Mouse (Mus musculus): ENCODE data around the gene Pum1.

Pum1 gene

GRCm38 (mm10) chr4:130726118-130726517 is 63.0 kb downstream of the Pum1 start:
- DNase-seq (ENCODE audit: low spot score in 2 of 2) = no peak

DNA sequence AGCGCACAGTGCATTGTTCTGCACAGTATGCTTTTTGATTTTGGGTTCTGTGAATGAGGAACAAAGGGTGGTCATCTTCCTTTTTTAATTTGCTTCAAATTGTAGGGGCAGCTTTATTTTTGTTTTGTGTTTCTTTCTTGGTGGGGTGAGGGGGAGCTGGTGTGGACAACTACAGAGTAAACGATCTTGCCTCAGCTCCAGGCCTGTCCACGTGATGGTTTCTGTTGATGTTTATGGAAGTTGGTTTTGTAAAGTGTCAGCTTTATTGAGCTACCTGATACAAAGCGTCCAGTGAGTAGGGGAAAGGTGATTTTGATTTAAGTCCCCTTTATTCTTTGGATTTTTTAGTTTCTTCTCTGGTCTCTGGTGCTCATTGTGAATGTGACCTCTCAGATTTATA is 72.8 kb downstream of the Pum1 start:
- no peak for DNase-seq (ENCODE audit: low spot score in 2 of 2)

GRCm38 (mm10) chr4:130738527-130738926 is 75.4 kb downstream of the Pum1 start:
- peak; percentile 51 to 79 for DNase-seq (ENCODE audit: low spot score in 2 of 2)

DNA sequence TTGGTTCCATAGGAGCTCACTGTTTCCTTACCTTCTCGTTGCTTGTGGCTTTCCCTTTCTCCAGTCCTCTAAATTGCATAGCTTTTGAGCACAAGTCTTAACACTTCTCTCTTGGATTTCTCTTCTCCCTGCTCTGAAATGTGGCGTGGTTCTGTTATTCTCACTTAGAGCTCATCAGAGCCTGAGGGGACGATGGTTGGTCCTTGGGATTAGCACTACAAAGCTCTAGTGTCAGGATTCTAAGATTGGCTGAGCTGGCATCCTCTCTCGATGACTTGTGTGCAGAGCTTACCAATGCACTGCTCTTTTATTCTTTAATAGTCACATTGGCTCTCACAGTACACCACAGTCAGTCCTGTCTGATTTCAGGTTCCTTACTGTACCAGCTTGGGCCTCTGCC is 80.9 kb downstream of the Pum1 start:
- DNase-seq (ENCODE audit: low spot score in 2 of 2) = no peak

- DNase-seq (ENCODE audit: low spot score in 2 of 2) = peak; percentile 79 to 91
Measured at GRCm38 (mm10) chr4:130745561-130746306, 82.6 kb downstream of the Pum1 start.

DNA sequence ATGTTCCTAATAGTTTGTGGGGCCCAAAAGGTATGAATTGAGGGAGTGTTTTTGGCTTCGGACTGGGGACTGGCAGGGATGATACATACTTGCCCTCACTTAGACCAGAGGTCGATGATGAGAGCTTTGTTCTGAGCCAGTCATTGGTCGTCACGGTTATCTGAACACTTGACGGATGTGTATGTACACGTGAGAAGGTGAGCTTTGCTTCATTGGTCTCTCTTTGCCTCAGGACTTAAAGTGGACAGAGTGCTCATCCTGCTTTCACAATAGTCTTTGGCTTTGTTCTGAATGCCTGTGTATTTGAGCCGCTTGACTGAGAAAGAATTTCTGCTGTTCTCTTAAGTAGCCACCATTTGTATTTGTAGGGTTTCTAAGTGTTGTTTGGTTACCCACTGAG is 86.4 kb downstream of the Pum1 start:
- DNase-seq (ENCODE audit: low spot score in 2 of 2) = no peak

- no peak for DNase-seq (ENCODE audit: low spot score in 2 of 2)
Measured at GRCm38 (mm10) chr4:130751966-130752365, 88.8 kb downstream of the Pum1 start.

GRCm38 (mm10) chr4:130752591-130752990 is 89.5 kb downstream of the Pum1 start:
- DNase-seq (ENCODE audit: low spot score in 2 of 2) = no peak

GRCm38 (mm10) chr4:130753755-130754154 is 90.6 kb downstream of the Pum1 start:
- no peak for DNase-seq (ENCODE audit: low spot score in 2 of 2)

DNA sequence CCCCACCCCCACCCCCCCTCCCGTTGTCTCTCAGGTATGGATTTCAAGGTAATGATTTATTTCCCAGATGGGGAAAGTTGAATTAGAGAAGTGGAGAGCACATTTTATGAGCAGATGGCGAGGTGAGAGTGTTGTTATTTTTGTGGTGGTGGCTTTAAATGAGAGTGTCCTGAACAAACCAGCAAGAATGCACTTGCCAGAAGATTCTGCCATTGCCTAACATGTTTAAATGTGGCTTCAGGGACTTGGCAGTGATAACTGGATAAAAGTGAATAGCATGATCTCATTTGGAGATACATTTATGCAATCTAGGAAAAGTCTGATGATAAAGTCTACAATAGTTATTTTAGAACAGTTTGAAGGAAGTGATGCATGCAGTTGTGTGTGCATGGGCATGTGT is 91.7 kb downstream of the Pum1 start:
- peak in 1 of 2 experiments; percentile 44 for DNase-seq (ENCODE audit: low spot score in 2 of 2)

DNA sequence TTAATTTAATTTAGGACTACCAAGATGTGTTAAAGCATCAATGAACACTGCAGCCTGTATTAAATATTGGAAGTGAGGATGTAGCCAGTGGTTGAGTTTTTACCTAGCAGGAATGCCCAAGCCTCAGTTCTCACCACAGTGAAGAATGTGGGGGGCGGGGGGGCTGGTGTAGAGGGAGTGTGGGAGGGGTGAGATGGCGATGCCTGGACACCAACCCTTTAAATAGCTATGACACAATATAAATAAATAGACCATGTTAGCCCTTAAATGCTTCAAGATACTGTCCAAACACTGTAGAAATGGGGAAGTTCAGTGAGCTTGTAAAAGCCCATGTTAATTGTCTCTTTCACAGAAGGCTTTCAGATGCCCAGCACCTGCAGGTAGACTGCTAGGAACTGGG is 96.8 kb downstream of the Pum1 start:
- DNase-seq (ENCODE audit: low spot score in 2 of 2) = no peak

DNA sequence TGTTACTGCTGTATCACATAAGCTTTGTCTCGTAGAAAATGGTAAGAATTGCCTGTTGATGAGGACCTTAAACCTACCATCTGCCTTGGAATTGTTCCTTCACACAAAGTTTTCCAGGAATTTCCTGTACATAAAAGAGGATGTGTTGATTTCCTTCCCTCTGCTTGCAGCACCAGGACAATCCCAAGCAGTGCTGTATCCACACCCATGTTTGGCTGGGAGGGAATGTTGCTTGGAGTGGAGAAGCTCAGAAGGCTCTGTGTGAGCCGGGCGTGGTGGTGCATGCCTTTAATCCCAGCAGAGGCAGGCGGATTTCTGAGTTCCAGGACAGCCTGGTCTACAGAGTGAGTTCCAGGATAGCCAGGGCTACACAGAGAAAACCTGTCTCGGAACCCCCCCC is 98.7 kb downstream of the Pum1 start:
- no peak for DNase-seq (ENCODE audit: low spot score in 2 of 2)

DNA sequence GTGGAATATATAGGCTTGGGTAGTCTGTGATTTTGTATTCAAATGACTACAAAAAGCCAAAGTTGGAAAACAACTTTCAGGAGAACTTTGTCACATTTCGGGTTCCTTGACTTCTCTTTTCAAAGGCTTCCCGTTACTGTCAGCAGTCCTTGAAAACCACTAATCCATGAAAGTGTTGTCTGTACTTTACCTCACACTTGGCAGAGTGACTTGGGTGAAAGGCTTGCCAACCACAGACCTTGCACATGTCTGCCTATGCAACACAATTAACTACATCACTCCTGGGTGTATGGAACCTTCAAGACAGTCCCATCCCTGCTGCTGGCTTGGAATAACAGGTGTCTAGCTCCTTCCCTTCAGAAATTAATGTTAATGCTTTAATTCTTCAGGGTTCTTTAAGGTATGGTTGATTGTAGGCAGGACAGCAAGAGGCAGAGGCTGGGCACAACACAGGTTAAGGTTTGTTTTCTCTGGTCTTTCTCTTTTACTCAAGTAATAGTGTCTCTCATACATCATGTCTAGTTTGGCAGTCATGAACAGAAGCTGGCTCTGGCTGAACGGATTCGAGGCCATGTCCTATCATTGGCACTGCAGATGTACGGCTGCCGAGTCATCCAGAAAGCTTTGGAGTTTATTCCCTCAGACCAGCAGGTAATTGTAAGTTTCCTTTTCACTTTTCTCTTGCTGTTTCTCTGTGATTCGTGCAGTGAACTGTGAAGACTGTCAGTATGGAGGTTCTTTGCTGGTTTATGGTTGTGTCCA is 102.5 kb downstream of the Pum1 start:
- DNase-seq (ENCODE audit: low spot score in 2 of 2) = no peak

GRCm38 (mm10) chr4:130766387-130766786 is 103.3 kb downstream of the Pum1 start:
- DNase-seq (ENCODE audit: low spot score in 2 of 2) = no peak

DNA sequence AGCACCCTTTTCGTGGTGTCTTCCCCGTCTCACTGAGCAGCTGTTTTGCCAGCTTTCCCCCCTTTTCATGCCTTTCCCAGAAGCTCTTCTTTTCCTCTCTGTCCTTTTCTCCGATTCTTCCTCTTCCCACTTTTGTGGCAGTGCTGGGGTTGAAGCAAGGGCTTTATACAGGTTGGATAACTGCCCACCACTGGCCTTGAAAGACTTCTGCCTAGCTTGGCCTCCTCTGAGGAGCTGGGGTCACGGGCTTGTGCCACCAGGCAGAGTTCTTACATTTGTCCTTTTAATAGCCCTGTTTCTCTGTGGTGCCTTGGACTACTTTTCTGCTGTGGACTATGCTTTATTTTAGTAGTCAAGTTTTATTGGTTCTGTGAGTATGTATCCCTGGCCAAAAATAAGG is 103.8 kb downstream of the Pum1 start:
- DNase-seq (ENCODE audit: low spot score in 2 of 2) = no peak

DNA sequence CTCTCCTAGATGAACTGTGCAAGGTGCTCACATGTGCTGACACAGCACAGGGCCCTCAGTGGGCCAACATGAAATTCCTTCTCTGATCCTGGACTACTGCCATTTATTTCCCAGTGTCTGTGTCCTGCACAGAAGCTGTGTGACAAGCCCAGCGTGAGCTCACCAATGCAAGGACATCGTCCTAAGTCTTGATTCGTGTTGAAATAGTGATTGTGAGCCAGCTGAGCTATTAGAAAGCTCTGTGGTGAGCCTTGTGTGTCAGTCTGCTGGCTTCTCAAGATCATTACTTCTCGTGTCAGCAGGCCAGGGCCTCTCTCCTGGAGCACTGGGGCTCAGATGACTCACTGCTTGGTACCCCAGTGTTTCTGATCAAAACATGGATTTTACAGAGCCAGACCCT is 110.8 kb downstream of the Pum1 start:
- no peak for DNase-seq (ENCODE audit: low spot score in 2 of 2)

GRCm38 (mm10) chr4:130774822-130775221 is 111.7 kb downstream of the Pum1 start:
- DNase-seq (ENCODE audit: low spot score in 2 of 2) = no peak

DNA sequence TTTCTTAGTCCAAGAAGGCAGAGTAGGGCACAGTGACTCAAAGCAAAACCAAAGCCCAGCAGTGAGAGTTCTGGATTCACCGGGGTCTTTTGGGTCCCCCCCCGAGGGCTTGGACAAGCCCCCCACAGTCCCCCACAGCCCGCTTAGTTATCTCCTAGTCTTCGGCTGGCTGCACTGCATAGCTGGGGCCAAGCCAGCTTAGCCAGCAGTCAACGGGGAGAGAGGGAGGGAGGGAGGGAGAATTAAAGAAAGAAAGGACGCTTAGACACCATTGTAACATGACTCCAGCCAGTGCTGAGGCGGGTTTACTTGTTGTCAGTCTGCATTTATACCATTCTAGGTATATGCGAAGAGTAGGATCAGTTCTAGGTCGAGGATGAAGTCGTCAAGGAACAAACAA is 114.5 kb downstream of the Pum1 start:
- DNase-seq (ENCODE audit: low spot score in 2 of 2) = no peak

GRCm38 (mm10) chr4:130779037-130779436 is 115.9 kb downstream of the Pum1 start:
- peak; percentile 57 to 67 for DNase-seq (ENCODE audit: low spot score in 2 of 2)

DNA sequence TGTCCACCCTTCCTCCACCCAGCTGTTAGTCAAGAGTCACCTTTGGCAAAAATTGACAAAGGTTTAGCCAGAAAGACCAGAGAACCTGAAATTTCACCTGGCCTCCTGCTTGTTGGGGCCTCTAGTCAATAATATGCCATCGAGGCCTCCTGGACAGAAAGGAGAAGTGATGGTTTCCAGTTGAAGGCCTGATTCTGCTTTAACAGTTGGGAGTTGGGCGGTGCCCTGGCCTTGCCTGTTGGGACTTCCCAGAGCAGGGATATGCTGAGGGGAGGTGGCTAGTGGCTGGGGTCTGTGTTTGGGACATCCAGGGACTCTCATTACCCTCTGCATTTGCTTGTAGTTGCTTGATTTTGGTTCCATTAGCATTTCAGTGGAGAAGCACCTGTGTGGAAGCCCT is 119.4 kb downstream of the Pum1 start:
- no peak for DNase-seq (ENCODE audit: low spot score in 2 of 2)

DNA sequence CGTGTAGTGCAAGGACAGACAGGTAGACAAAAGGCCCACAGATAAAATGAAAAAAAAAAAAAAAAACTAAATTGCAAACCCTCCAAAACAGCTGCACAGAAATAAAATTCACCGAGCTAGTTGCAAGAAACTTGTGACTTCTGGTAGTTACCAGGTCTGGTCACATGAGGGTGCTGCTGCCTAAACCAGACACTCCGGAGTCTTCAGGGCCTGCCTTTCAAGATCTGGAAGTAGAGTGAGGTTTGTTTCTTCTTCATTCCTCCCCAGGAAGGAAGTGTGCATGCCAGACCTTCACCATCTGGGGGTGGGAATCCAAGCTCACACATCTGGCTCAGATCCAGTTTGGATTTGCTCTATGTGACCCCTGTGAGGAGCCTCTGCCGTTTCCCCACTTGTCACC is 121.6 kb downstream of the Pum1 start:
- DNase-seq (ENCODE audit: low spot score in 2 of 2) = peak in 1 of 2 experiments; percentile 58

DNA sequence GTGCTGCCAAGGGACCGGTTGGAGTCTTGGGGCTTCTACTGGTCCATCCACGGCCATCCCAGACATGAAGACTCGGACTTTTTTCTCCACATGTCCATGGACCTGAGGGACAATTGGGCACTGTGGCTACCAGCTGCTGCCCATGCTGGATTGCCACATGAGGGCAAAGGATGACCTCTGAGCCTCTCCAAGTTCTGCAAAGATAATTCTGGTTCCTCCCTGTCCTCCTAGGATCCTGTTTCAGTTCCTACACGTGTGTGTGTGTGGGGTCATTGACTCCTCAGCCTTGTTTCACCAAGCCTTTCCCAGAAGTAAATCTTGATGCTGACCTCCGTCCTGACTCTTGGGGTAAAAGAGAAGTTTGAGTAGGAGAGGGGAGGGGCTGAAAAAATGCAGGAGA is 124.4 kb downstream of the Pum1 start:
- no peak for DNase-seq (ENCODE audit: low spot score in 2 of 2)

DNA sequence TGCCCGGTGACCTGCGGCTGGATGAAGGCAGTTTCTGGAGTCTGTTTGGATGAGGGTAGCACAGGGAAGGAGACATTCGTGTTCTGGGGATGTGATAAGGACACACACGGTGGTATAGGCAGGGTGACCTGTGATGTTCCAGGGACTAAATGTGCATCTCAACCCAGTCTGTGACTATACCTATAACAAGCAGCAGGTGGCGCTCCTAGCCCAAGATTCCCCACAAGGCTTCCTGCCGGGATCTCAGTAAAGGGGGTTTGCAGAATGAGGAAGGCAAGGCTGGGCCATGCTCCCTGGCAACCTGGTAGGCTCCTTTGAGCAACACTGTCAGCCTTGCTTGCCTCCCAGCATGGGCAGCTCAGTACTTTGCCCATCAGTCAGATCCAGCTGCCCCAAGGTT is 127.1 kb downstream of the Pum1 start:
- DNase-seq (ENCODE audit: low spot score in 2 of 2) = peak; percentile 89 to 90
